Mouse (Mus musculus) G1E (cell line): Measurements from ENCODE around the gene Exosc10.

Source experiments
- CTCF ChIP-seq: IDR thresholded peaks from 2 replicates; pipeline ENCODE4 v1.5.1; 2012; ENCODE audit warnings: low read depth, low read length, inconsistent platforms, mixed read lengths
- GATA1 ChIP-seq: IDR thresholded peaks from 2 replicates; pipeline ENCODE4 v1.6.1; 2012; ENCODE audit warnings: borderline replicate concordance, low read length, inconsistent platforms, mixed read lengths
- POLR2AphosphoS5 ChIP-seq: IDR thresholded peaks from 2 replicates; pipeline ENCODE4 v1.6.1; 2012; ENCODE audit warnings: low read depth, low read length, inconsistent platforms; ENCODE audit not compliant: insufficient replicate concordance
- TAL1 ChIP-seq: conservative IDR thresholded peaks from 2 replicates; pipeline ENCODE4 v1.6.1; 2012; ENCODE audit warnings: low read depth, low read length, inconsistent platforms, mixed read lengths

DNA sequence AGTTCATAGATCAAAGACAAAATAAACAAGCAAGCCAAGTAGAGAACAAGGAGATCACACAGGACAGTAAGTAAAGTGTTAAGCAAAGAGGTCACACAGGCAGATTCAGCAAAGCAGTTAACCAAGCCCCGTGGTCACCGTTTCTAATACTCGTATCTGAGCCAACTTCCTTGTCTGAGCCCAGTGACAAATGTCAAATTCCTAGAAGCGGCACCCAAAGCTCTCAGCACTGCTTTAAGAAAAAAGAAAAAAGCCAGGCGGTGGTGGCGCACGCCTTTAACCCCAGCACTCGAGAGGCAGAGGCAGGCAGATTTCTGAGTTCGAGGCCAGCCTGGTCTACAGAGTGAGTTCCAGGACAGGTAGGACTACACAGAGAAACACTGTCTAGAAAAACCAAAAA is 28.4 kb downstream of the Exosc10 start:
- no peak for TF ChIP-seq CTCF
- no peak for TF ChIP-seq GATA1
- no peak for TF ChIP-seq POLR2AphosphoS5
- TF ChIP-seq TAL1, result no peak
